Mouse (Mus musculus): ENCODE measurements around the gene Eml4.

Gene Eml4

GRCm38 (mm10) chr17:83379791-83380190 is 29.1 kb downstream of the Eml4 start:
- no peak for DNase-seq (ENCODE audit: inconsistent ontology term)

GRCm38 (mm10) chr17:83382752-83383151 is 32.0 kb downstream of the Eml4 start:
- DNase-seq (ENCODE audit: inconsistent ontology term) = no peak

- no peak for DNase-seq (ENCODE audit: inconsistent ontology term)
These were observed 34.2 kb downstream of the Eml4 start for GRCm38 (mm10) chr17:83384981-83385380.

GRCm38 (mm10) chr17:83387161-83387560 is 36.4 kb downstream of the Eml4 start:
- DNase-seq (ENCODE audit: inconsistent ontology term) = no peak

- no peak for DNase-seq (ENCODE audit: inconsistent ontology term)
These were observed 43.3 kb downstream of the Eml4 start for GRCm38 (mm10) chr17:83394013-83394412.

- no peak for DNase-seq (ENCODE audit: inconsistent ontology term)
These were observed 46.9 kb downstream of the Eml4 start for GRCm38 (mm10) chr17:83397571-83398100.

GRCm38 (mm10) chr17:83398756-83399155 is 48.0 kb downstream of the Eml4 start:
- no peak for DNase-seq (ENCODE audit: inconsistent ontology term)

- DNase-seq (ENCODE audit: inconsistent ontology term) = no peak
These were observed 79.9 kb downstream of the Eml4 start for GRCm38 (mm10) chr17:83430607-83431006.

GRCm38 (mm10) chr17:83443406-83443805 is 92.7 kb downstream of the Eml4 start:
- DNase-seq (ENCODE audit: inconsistent ontology term) = no peak

- DNase-seq (ENCODE audit: inconsistent ontology term) = no peak
These were observed 98.9 kb downstream of the Eml4 start for GRCm38 (mm10) chr17:83449583-83449982.

GRCm38 (mm10) chr17:83451367-83451766 is 100.6 kb downstream of the Eml4 start:
- DNase-seq (ENCODE audit: inconsistent ontology term) = no peak

- no peak for DNase-seq (ENCODE audit: inconsistent ontology term)
These were observed 101.1 kb downstream of the Eml4 start for GRCm38 (mm10) chr17:83451796-83452195.

- DNase-seq (ENCODE audit: inconsistent ontology term) = no peak
These were observed 101.7 kb downstream of the Eml4 start for GRCm38 (mm10) chr17:83452451-83452850.

- DNase-seq (ENCODE audit: inconsistent ontology term) = no peak
These were observed 102.9 kb downstream of the Eml4 start for GRCm38 (mm10) chr17:83453587-83453986.

GRCm38 (mm10) chr17:83457271-83457670 is 106.5 kb downstream of the Eml4 start:
- DNase-seq (ENCODE audit: inconsistent ontology term) = no peak

GRCm38 (mm10) chr17:83465969-83466368 is 115.2 kb downstream of the Eml4 start:
- DNase-seq (ENCODE audit: inconsistent ontology term) = no peak

- no peak for DNase-seq (ENCODE audit: inconsistent ontology term)
These were observed 116.0 kb downstream of the Eml4 start for GRCm38 (mm10) chr17:83466697-83467251.

GRCm38 (mm10) chr17:83469586-83469985 is 118.9 kb downstream of the Eml4 start:
- DNase-seq (ENCODE audit: inconsistent ontology term) = no peak

GRCm38 (mm10) chr17:83477089-83477488 is 126.4 kb downstream of the Eml4 start:
- DNase-seq (ENCODE audit: inconsistent ontology term) = no peak

GRCm38 (mm10) chr17:83481551-83481950 is 130.8 kb downstream of the Eml4 start:
- DNase-seq (ENCODE audit: inconsistent ontology term) = no peak

- no peak for DNase-seq (ENCODE audit: inconsistent ontology term)
These were observed 132.2 kb downstream of the Eml4 start for GRCm38 (mm10) chr17:83482817-83483536.

GRCm38 (mm10) chr17:83483784-83484183 is 133.1 kb downstream of the Eml4 start:
- DNase-seq (ENCODE audit: inconsistent ontology term) = no peak

GRCm38 (mm10) chr17:83487762-83488161 is 137.0 kb downstream of the Eml4 start:
- DNase-seq (ENCODE audit: inconsistent ontology term) = peak; percentile 48

Measured in Muller cell, postnatal 12 days (primary cell).